Mouse (Mus musculus) CH12.LX (cell line): ENCODE measurements around the gene Hinfp. TPM values are rescaled to one million over a fixed set of nuclear protein-coding genes. Genes with fewer than 3 reads are reported as not detected.

Experiments
- DNase-seq: peaks from one replicate; pipeline ENCODE4 v3.0.0-alpha.2; 2013; ENCODE audit errors: extremely low read depth
- H3K27ac ChIP-seq: 2 replicates; pipeline ENCODE4 v1.5.1; 2012; ENCODE audit warnings: low read depth, mild to moderate bottlenecking, control low read depth, moderate library complexity; ENCODE audit not compliant: insufficient read depth
- H3K27me3 ChIP-seq: replicated peaks from 2 replicates; pipeline ENCODE3; 2012; ENCODE audit warnings: inconsistent platforms
- H3K36me3 ChIP-seq, 2 experiments: replicated peaks in 1 of 2; 2 replicates each; pipeline versions ENCODE3 to v1.6.1; 2012; ENCODE audit warnings: inconsistent platforms in 1 of 2, low read length in 1 of 2, mild to moderate bottlenecking in 1 of 2, mixed read lengths in 1 of 2, moderate library complexity in 1 of 2; ENCODE audit not compliant: control insufficient read depth in 1 of 2, insufficient read depth in 1 of 2
- H3K4me1 ChIP-seq, 2 experiments: 2 replicates each; pipeline ENCODE4 v1.6.1; 2012; ENCODE audit warnings: inconsistent platforms in 1 of 2, moderate library complexity in 1 of 2; ENCODE audit not compliant: insufficient read depth in 2 of 2, control insufficient read depth in 1 of 2
- H3K4me2 ChIP-seq: 2 replicates; pipeline ENCODE4 v1.6.1; 2012; ENCODE audit warnings: low read depth, mild to moderate bottlenecking, control low read depth; ENCODE audit not compliant: poor library complexity, insufficient read depth, severe bottlenecking
- H3K4me3 ChIP-seq, 3 experiments: fragments of 150-350 bp in 1 of 3; sonication (generic) in 1 of 3; replicated peaks in 1 of 3; 2 replicates each; pipeline versions ENCODE3 to v1.5.1; 2011 to 2012; ENCODE audit warnings: low read depth in 2 of 3, low read length in 2 of 3, mild to moderate bottlenecking in 2 of 3, moderate library complexity in 2 of 3, control low read depth in 1 of 3, improper control_type of control experiment in 1 of 3, inconsistent platforms in 1 of 3, mixed read lengths in 1 of 3; ENCODE audit not compliant: poor library complexity in 1 of 3
- H3K79me2 ChIP-seq: replicated peaks from 2 replicates; pipeline ENCODE4 v1.6.1; 2012; ENCODE audit warnings: mild to moderate bottlenecking, moderate library complexity; ENCODE audit not compliant: control insufficient read depth, poor library complexity, insufficient read depth, severe bottlenecking; ENCODE audit errors: extremely low read depth
- H3K9ac ChIP-seq: 2 replicates; pipeline ENCODE4 v1.6.1; 2012; ENCODE audit warnings: low read depth, mild to moderate bottlenecking, control low read depth, moderate library complexity; ENCODE audit not compliant: insufficient read depth
- H3K9me3 ChIP-seq: replicated peaks from 2 replicates; pipeline ENCODE3; 2012; ENCODE audit warnings: low read length, inconsistent platforms, mixed read lengths
- CTCF ChIP-seq, 2 experiments: IDR thresholded peaks in 1 of 2; conservative IDR thresholded peaks in 1 of 2; 2 replicates each; pipeline ENCODE4 v1.5.1; 2011 to 2012; ENCODE audit warnings: low read depth in 2 of 2, low read length in 2 of 2, improper control_type of control experiment in 1 of 2, inconsistent platforms in 1 of 2, mild to moderate bottlenecking in 1 of 2, moderate library complexity in 1 of 2
- ELF1 ChIP-seq: IDR thresholded peaks from 2 replicates; pipeline ENCODE4 v1.6.1; 2014; ENCODE audit warnings: low read depth, mild to moderate bottlenecking, inconsistent platforms, low read length, improper control_type of control experiment
- EP300 ChIP-seq: IDR thresholded peaks from 2 replicates; pipeline ENCODE4 v1.6.1; 2011; ENCODE audit warnings: low read length, improper control_type of control experiment
- HCFC1 ChIP-seq: IDR thresholded peaks from 2 replicates; pipeline ENCODE4 v1.6.1; 2012; ENCODE audit warnings: low read depth, mild to moderate bottlenecking, inconsistent platforms, low read length, improper control_type of control experiment
- JUN ChIP-seq: IDR thresholded peaks from 2 replicates; pipeline ENCODE4 v1.6.1; 2011; ENCODE audit warnings: low read depth, mild to moderate bottlenecking, low read length, improper control_type of control experiment, moderate library complexity; ENCODE audit not compliant: insufficient read depth
- KAT2A ChIP-seq: IDR thresholded peaks from 2 replicates; pipeline ENCODE4 v1.6.1; 2012; ENCODE audit warnings: low read length, improper control_type of control experiment, inconsistent platforms; ENCODE audit not compliant: insufficient replicate concordance
- MAX ChIP-seq: IDR thresholded peaks from 2 replicates; pipeline ENCODE4 v1.6.1; 2011; ENCODE audit warnings: low read length, improper control_type of control experiment
- MAZ ChIP-seq: IDR thresholded peaks from 2 replicates; pipeline ENCODE4 v1.6.1; 2012; ENCODE audit warnings: low read depth, mild to moderate bottlenecking, inconsistent platforms, low read length, improper control_type of control experiment, moderate library complexity
- MEF2A ChIP-seq: IDR thresholded peaks from 2 replicates; pipeline ENCODE4 v1.6.1; 2014; ENCODE audit warnings: low read depth, mild to moderate bottlenecking, inconsistent platforms, low read length, improper control_type of control experiment, borderline replicate concordance
- MYC ChIP-seq: IDR thresholded peaks from 2 replicates; pipeline ENCODE4 v1.6.1; 2011; ENCODE audit warnings: low read depth, mild to moderate bottlenecking, improper control_type of control experiment, low read length
- NELFE ChIP-seq: IDR thresholded peaks from 2 replicates; pipeline ENCODE4 v1.6.1; 2011; ENCODE audit warnings: low read depth, low read length, improper control_type of control experiment
- POLR2A ChIP-seq: IDR thresholded peaks from 2 replicates; pipeline ENCODE4 v1.6.1; 2011; ENCODE audit warnings: low read depth, mild to moderate bottlenecking, improper control_type of control experiment, low read length
- POLR2AphosphoS2 ChIP-seq: IDR thresholded peaks from 2 replicates; pipeline ENCODE4 v1.6.1; 2011; ENCODE audit warnings: low read depth, low read length, improper control_type of control experiment
- RCOR1 ChIP-seq: conservative IDR thresholded peaks from 2 replicates; pipeline ENCODE4 v1.6.1; 2012; ENCODE audit warnings: low read depth, mild to moderate bottlenecking, inconsistent platforms, low read length, improper control_type of control experiment
- SMC3 ChIP-seq: IDR thresholded peaks from 2 replicates; pipeline ENCODE4 v1.6.1; 2011; ENCODE audit warnings: low read depth, low read length, improper control_type of control experiment
- TCF12 ChIP-seq: IDR thresholded peaks from 2 replicates; pipeline ENCODE4 v1.6.1; 2014; ENCODE audit warnings: low read depth, mild to moderate bottlenecking, inconsistent platforms, low read length, improper control_type of control experiment
- ZMIZ1 ChIP-seq: IDR thresholded peaks from 2 replicates; pipeline ENCODE4 v1.6.1; 2012; ENCODE audit warnings: low read depth, mild to moderate bottlenecking, inconsistent platforms, low read length, improper control_type of control experiment
- ZNF384 ChIP-seq: IDR thresholded peaks from 2 replicates; pipeline ENCODE4 v1.6.1; 2012; ENCODE audit warnings: low read depth, low read length, improper control_type of control experiment, inconsistent platforms
- dilution Hi-C: fragments of 300-500 bp; cut with MboI; formaldehyde crosslinking; loops from 2 replicates; pipeline ENCODE4 v1.14.3; 2020; ENCODE audit warnings: low sequenced_read_pairs; ENCODE audit not compliant: extremely low pct_unique_long_range_greater_than_20kb, extremely low pct_ligation_motif_present
- in situ Hi-C: fragments of 300-500 bp; cut with MboI; formaldehyde crosslinking; loops from 3 replicates; pipeline ENCODE4 v1.14.3; 2019; ENCODE audit warnings: low sequenced_read_pairs, low pct_ligation_motif_present, low pct_unique_long_range_greater_than_20kb, mixed read lengths
- polyA plus RNA-seq: library from polyadenylated mRNA; unstranded; fragments of >175 nt; gene quantifications from 2 replicates; pipeline ENCODE4 v1.2.1, GENCODE M21; 2012; ENCODE audit warnings: low read depth; ENCODE audit not compliant: insufficient read length
- total RNA-seq, 2 experiments: library from RNA; depleted of rRNA; stranded (reverse); fragments of 300-350 nt in 1 of 2; fragments of >200 nt in 1 of 2; gene quantifications; 2 replicates each; pipeline ENCODE4 v1.2.3; 2012 to 2014

Hinfp gene
- total and polyA plus RNA-seq, 3 experiments = 14.0 to 18.9 (median 16.6) TPM

- TF ChIP-seq CTCF (conservative IDR thresholded peaks at IDR 0.05 in 1 of 2, IDR thresholded peaks at IDR 0.05 in 1 of 2; ENCODE audit: low read depth in 2 of 2, low read length in 2 of 2) (no peak), SMC3 (no peak), KAT2A (no peak), POLR2A (no peak), NELFE (no peak)
- in situ Hi-C loops (no loop called here), dilution Hi-C loops (no loop called here)
- H3K4me3 ChIP-seq = no peak overlapping the region
- DNase-seq = no peak
- peaks cover 33 to 73% of the 10 kb centered on the region in 2 experiments for H3K36me3 ChIP-seq
- no peaks in the 10 kb centered on the region for H3K27me3 ChIP-seq
- no peak overlapping the region for H3K27ac ChIP-seq
- peaks cover 4 to 27% of the 10 kb centered on the region in 2 experiments; a peak in 3 of 4 replicates for H3K4me1 ChIP-seq
- no peaks in the 10 kb centered on the region for H3K9me3 ChIP-seq
- H3K4me2 ChIP-seq = no peak overlapping the region
- H3K9ac ChIP-seq = no peak overlapping the region
- H3K79me2 ChIP-seq = no peaks in the 10 kb centered on the region
Observed at GRCm38 (mm10) chr9:44314257-44314547, 8.7 kb upstream of the Hinfp start.

DNA sequence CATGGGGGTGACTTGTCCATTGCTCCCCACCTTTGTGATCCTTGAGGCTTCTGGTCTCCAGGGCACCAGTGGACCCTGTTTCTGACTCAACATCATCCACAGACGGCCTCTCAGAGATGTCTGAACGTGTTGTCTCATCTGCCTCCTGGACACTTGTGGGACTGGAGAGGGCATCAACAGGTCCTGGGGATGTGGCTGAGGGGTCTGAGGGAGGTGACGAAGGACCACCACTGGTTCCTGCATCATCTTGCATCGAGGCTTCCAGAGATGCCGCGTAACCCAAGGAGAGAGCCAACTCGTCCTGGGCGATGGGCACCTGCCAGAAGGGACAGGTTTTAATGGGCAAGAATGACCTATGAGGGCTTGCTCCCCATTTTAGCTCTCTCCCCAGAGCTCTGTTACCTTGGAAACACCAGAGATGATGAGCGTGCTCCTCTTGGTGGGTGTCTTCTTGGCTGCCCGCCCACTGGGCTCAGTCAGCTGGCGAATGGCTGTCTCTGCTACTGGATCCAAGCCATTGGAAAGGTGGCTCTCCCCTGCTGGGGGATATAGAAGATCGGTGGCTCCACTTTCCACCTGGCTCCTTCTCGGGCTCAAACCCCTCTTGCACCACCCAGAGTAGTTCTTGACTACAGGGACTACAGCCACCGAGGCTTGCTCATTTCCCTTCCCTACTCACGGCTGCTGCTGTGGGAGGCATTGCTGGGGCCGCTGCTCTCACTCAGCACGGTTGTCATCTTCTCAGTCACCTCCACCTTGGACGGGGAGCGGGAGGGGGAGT, 8.2 kb upstream of the Hinfp start:
- DNase-seq = no peak
- Histone ChIP-seq H3K27me3 (no peaks in the 10 kb centered on the region), H3K9ac (no peak overlapping the region), H3K4me2 (no peak overlapping the region), H3K27ac (no peak overlapping the region), H3K79me2 (no peaks in the 10 kb centered on the region), H3K4me1 (peaks cover 3 to 22% of the 10 kb centered on the region in 2 experiments; a peak in 3 of 4 replicates), H3K4me3 (no peak overlapping the region), H3K36me3 (peaks cover 33 to 73% of the 10 kb centered on the region in 2 experiments), H3K9me3 (no peaks in the 10 kb centered on the region)
- TF ChIP-seq ZNF384 = no peak
- TF ChIP-seq MAZ = no peak
- no peak for TF ChIP-seq MYC
- TF ChIP-seq NELFE = no peak
- TF ChIP-seq POLR2A = no peak
- TF ChIP-seq RCOR1 = no peak
- TF ChIP-seq TCF12 = no peak
- no peak for TF ChIP-seq HCFC1
- TF ChIP-seq MEF2A = no peak
- TF ChIP-seq EP300 = no peak
- TF ChIP-seq ELF1 = no peak
- no peak for TF ChIP-seq POLR2AphosphoS2
- no peak for TF ChIP-seq ZMIZ1
- TF ChIP-seq JUN = no peak
- TF ChIP-seq MAX = no peak
- in situ Hi-C loops = no loop called here
- dilution Hi-C loops = no loop called here
